Mouse (Mus musculus) heart, embryonic 11.5 days (tissue): ENCODE measurements around the gene Stard5. TPM values are rescaled to one million over a fixed set of nuclear protein-coding genes. Genes with fewer than 3 reads are reported as not detected.

Experiments
- ATAC-seq: fragments of 200-750 bp; cut with Nextera tagmentation; replicated peaks from 2 replicates; pipeline ENCODE4 v1.8.0; 2017; ENCODE audit warnings: moderate library complexity; ENCODE audit not compliant: insufficient number of reproducible peaks, low FRiP score, low TSS enrichment
- H3K27ac ChIP-seq: fragments of 300-500 bp; sonication (generic); 2 replicates; pipeline ENCODE4 v1.5.1; 2014; ENCODE audit warnings: mild to moderate bottlenecking, low read depth, low read length
- H3K27me3 ChIP-seq: fragments of 300-500 bp; sonication (generic); 2 replicates; pipeline ENCODE4 v1.6.1; 2014; ENCODE audit warnings: mild to moderate bottlenecking, low read length, mixed read lengths; ENCODE audit not compliant: control insufficient read depth, insufficient read depth
- H3K36me3 ChIP-seq: fragments of 300-500 bp; sonication (generic); 2 replicates; pipeline ENCODE4 v1.6.1; 2014; ENCODE audit warnings: mild to moderate bottlenecking, low read length, moderate library complexity, mixed read lengths; ENCODE audit not compliant: control insufficient read depth, insufficient read depth
- H3K4me1 ChIP-seq: fragments of 300-500 bp; sonication (generic); 2 replicates; pipeline ENCODE4 v1.6.1; 2014; ENCODE audit warnings: low read length; ENCODE audit not compliant: control insufficient read depth, insufficient read depth
- H3K4me2 ChIP-seq: fragments of 300-500 bp; sonication (generic); 2 replicates; pipeline ENCODE4 v1.6.1; 2014; ENCODE audit warnings: mild to moderate bottlenecking, moderate library complexity
- H3K4me3 ChIP-seq: fragments of 300-500 bp; sonication (generic); 2 replicates; pipeline ENCODE4 v1.5.1; 2014; ENCODE audit warnings: low read depth, low read length
- H3K9ac ChIP-seq: fragments of 300-500 bp; sonication (generic); 2 replicates; pipeline ENCODE4 v1.6.1; 2014; ENCODE audit warnings: mild to moderate bottlenecking, low read depth, low read length, moderate library complexity
- H3K9me3 ChIP-seq: fragments of 300-500 bp; sonication (generic); replicated peaks from 2 replicates; pipeline ENCODE4 v1.6.1; 2016; ENCODE audit warnings: low read length; ENCODE audit not compliant: control insufficient read depth
- WGBS: fragments of 180-500 bp; shearing (Covaris S2); extraction: QIAGEN DNeasy Blood & Tissue Kit; methylation state at CpG from one replicate; pipeline ENCODE4 v1.1.7; 2014; ENCODE audit not compliant: insufficient replicate concordance; 5-methylcytosine and 5-hydroxymethylcytosine counted together
- polyA plus RNA-seq: library from polyadenylated mRNA; unstranded; fragments of >200 nt; fragmentation: Nextera tagmentation; extraction: Ambion mirVana; gene quantifications from 2 replicates; pipeline ENCODE4 v1.2.1, GENCODE M21; 2014

Gene Stard5
- polyA plus RNA-seq, 1 experiment from 2014 or later = 30.0 TPM

GRCm38 (mm10) chr7:83653605-83654051, 21.9 kb downstream of the Stard5 start:
- 69% methylated on average over 2 of the region's 2 CpGs for WGBS
- H3K4me3 ChIP-seq = no peak overlapping the region
- ATAC-seq = no peak

GRCm38 (mm10) chr7:83654196-83654595, 22.4 kb downstream of the Stard5 start:
- H3K9me3 ChIP-seq = no peaks in the 10 kb centered on the region
- no peak for ATAC-seq
- H3K27me3 ChIP-seq = no peaks in the 10 kb centered on the region
- H3K4me3 ChIP-seq = no peak overlapping the region
- H3K36me3 ChIP-seq = no peaks in the 10 kb centered on the region
- no peaks in the 10 kb centered on the region for H3K4me1 ChIP-seq
- WGBS = 69% methylated on average over 2 of the region's 2 CpGs
- H3K27ac ChIP-seq = no peak overlapping the region
- no peak overlapping the region for H3K4me2 ChIP-seq
- no peak overlapping the region for H3K9ac ChIP-seq

More at GRCm38 (mm10) chr7:83653605-83654051, 21.9 kb downstream of the Stard5 start:
- H3K27ac ChIP-seq = no peak overlapping the region
- no peak overlapping the region for H3K4me2 ChIP-seq
- no peaks in the 10 kb centered on the region for H3K27me3 ChIP-seq
- no peaks in the 10 kb centered on the region for H3K9me3 ChIP-seq
- H3K4me1 ChIP-seq = no peaks in the 10 kb centered on the region
- H3K9ac ChIP-seq = no peak overlapping the region
- H3K36me3 ChIP-seq = no peaks in the 10 kb centered on the region

GRCm38 (mm10) chr7:83654938-83655630, 23.3 kb downstream of the Stard5 start:
- no peaks in the 10 kb centered on the region for H3K9me3 ChIP-seq
- ATAC-seq = no peak
- no peaks in the 10 kb centered on the region for H3K36me3 ChIP-seq
- no peak overlapping the region for H3K4me2 ChIP-seq
- no peaks in the 10 kb centered on the region for H3K4me1 ChIP-seq
- H3K27ac ChIP-seq = no peak overlapping the region
- 50% methylated on average over 5 of the region's 5 CpGs for WGBS
- no peak overlapping the region for H3K4me3 ChIP-seq
- H3K27me3 ChIP-seq = no peaks in the 10 kb centered on the region
- no peak overlapping the region for H3K9ac ChIP-seq

GRCm38 (mm10) chr7:83658716-83659115, 27.0 kb downstream of the Stard5 start:
- no peak for ATAC-seq
- Histone ChIP-seq H3K27ac (no peak overlapping the region), H3K9me3 (no peaks in the 10 kb centered on the region), H3K36me3 (no peaks in the 10 kb centered on the region), H3K4me3 (no peak overlapping the region), H3K9ac (no peak overlapping the region), H3K27me3 (no peaks in the 10 kb centered on the region), H3K4me1 (no peaks in the 10 kb centered on the region), H3K4me2 (no peak overlapping the region)
- 79% methylated on average over 1 of the region's 1 CpGs for WGBS

GRCm38 (mm10) chr7:83659159-83660065, 27.7 kb downstream of the Stard5 start:
- 78% methylated on average over 9 of the region's 9 CpGs for WGBS
- no peak overlapping the region for H3K27ac ChIP-seq
- H3K9me3 ChIP-seq = no peaks in the 10 kb centered on the region
- ATAC-seq = no peak
- no peaks in the 10 kb centered on the region for H3K27me3 ChIP-seq
- no peaks in the 10 kb centered on the region for H3K4me1 ChIP-seq
- no peaks in the 10 kb centered on the region for H3K36me3 ChIP-seq
- H3K4me3 ChIP-seq = no peak overlapping the region
- H3K4me2 ChIP-seq = no peak overlapping the region
- no peak overlapping the region for H3K9ac ChIP-seq

GRCm38 (mm10) chr7:83660273-83660691, 28.5 kb downstream of the Stard5 start:
- Histone ChIP-seq H3K9ac (no peak overlapping the region), H3K27me3 (no peaks in the 10 kb centered on the region), H3K4me2 (no peak overlapping the region), H3K4me1 (no peaks in the 10 kb centered on the region), H3K27ac (no peak overlapping the region), H3K4me3 (no peak overlapping the region), H3K36me3 (no peaks in the 10 kb centered on the region), H3K9me3 (no peaks in the 10 kb centered on the region)
- ATAC-seq = no peak
- 86% methylated on average over 11 of the region's 11 CpGs for WGBS

- Histone ChIP-seq H3K36me3 (no peaks in the 10 kb centered on the region), H3K4me2 (no peak overlapping the region), H3K27ac (no peak overlapping the region), H3K9me3 (no peaks in the 10 kb centered on the region), H3K4me1 (no peaks in the 10 kb centered on the region), H3K9ac (no peak overlapping the region), H3K4me3 (no peak overlapping the region), H3K27me3 (no peaks in the 10 kb centered on the region)
- 87% methylated on average over 10 of the region's 10 CpGs for WGBS
- ATAC-seq = no peak
Observed at GRCm38 (mm10) chr7:83661031-83661430, 29.3 kb downstream of the Stard5 start.

GRCm38 (mm10) chr7:83661763-83662162, 30.0 kb downstream of the Stard5 start:
- 83% methylated on average over 3 of the region's 3 CpGs for WGBS
- no peak for ATAC-seq
- no peak overlapping the region for H3K27ac ChIP-seq

More at GRCm38 (mm10) chr7:83661763-83662162, 30.0 kb downstream of the Stard5 start:
- Histone ChIP-seq H3K9me3 (no peaks in the 10 kb centered on the region), H3K9ac (no peak overlapping the region), H3K27me3 (no peaks in the 10 kb centered on the region), H3K4me3 (no peak overlapping the region), H3K4me1 (no peaks in the 10 kb centered on the region), H3K4me2 (no peak overlapping the region), H3K36me3 (no peaks in the 10 kb centered on the region)
